Mouse (Mus musculus) heart, embryonic 13.5 days (tissue): ENCODE data around the gene Mrps24. TPM values are rescaled to one million over a fixed set of nuclear protein-coding genes. Genes with fewer than 3 reads are reported as not detected.

Source experiments
- ATAC-seq: fragments of 200-750 bp; cut with Nextera tagmentation; 2 replicates; pipeline ENCODE4 v1.8.0; 2017; ENCODE audit warnings: moderate TSS enrichment; ENCODE audit not compliant: insufficient number of reproducible peaks, low FRiP score, low TSS enrichment; ENCODE audit errors: extremely low read depth
- H3K27ac ChIP-seq: fragments of 300-500 bp; sonication (generic); replicated peaks from 2 replicates; pipeline ENCODE4 v1.5.1; 2015; ENCODE audit warnings: moderate library complexity, mild to moderate bottlenecking, inconsistent platforms
- H3K27me3 ChIP-seq: fragments of 300-500 bp; sonication (generic); replicated peaks from 2 replicates; pipeline ENCODE4 v1.6.1; 2015; ENCODE audit warnings: mild to moderate bottlenecking, inconsistent platforms
- H3K36me3 ChIP-seq: fragments of 300-500 bp; sonication (generic); 2 replicates; pipeline ENCODE4 v1.6.1; 2015; ENCODE audit warnings: mild to moderate bottlenecking, inconsistent platforms
- H3K4me1 ChIP-seq: fragments of 300-500 bp; sonication (generic); 2 replicates; pipeline ENCODE4 v1.6.1; 2015; ENCODE audit warnings: inconsistent platforms
- H3K4me2 ChIP-seq: fragments of 300-500 bp; sonication (generic); 2 replicates; pipeline ENCODE4 v1.6.1; 2015; ENCODE audit warnings: inconsistent platforms, mild to moderate bottlenecking, moderate library complexity
- H3K4me3 ChIP-seq: fragments of 300-500 bp; sonication (generic); 2 replicates; pipeline ENCODE4 v1.5.1; 2015; ENCODE audit warnings: moderate library complexity, mild to moderate bottlenecking, inconsistent platforms
- H3K9ac ChIP-seq: fragments of 300-500 bp; sonication (generic); 2 replicates; pipeline ENCODE4 v1.6.1; 2015; ENCODE audit warnings: inconsistent platforms, mild to moderate bottlenecking, moderate library complexity
- H3K9me3 ChIP-seq: fragments of 300-500 bp; sonication (generic); 2 replicates; pipeline ENCODE4 v1.6.1; 2016; ENCODE audit warnings: inconsistent platforms
- WGBS: fragments of 180-500 bp; shearing (Covaris S2); methylation state at CpG from one replicate; pipeline ENCODE4 v1.1.7; 2015; ENCODE audit warnings: mixed read lengths; 5-methylcytosine and 5-hydroxymethylcytosine counted together
- polyA plus RNA-seq: library from polyadenylated mRNA; unstranded; fragments of >200 nt; fragmentation: Nextera tagmentation; extraction: Ambion mirVana; gene quantifications from 2 replicates; pipeline ENCODE4 v1.2.1, GENCODE M21; 2015

Gene Mrps24
- polyA plus RNA-seq, 1 experiment from 2014 or later: 175 TPM

- Histone ChIP-seq H3K9ac (no peak overlapping the region), H3K4me2 (no peak overlapping the region), H3K4me1 (peaks cover 75% of the 10 kb centered on the region), H3K27me3 (no peaks in the 10 kb centered on the region), H3K9me3 (no peaks in the 10 kb centered on the region), H3K27ac (no peak overlapping the region), H3K36me3 (peaks cover 4% of the 10 kb centered on the region; the same call in 1 of the 2 replicates), H3K4me3 (no peak overlapping the region)
- 48% methylated on average over 5 of the region's 5 CpGs for WGBS
- no peak for ATAC-seq
These were observed 21.7 kb upstream of the Mrps24 start for GRCm38 (mm10) chr11:5737137-5737536.

GRCm38 (mm10) chr11:5734323-5734722, 18.8 kb upstream of the Mrps24 start:
- ATAC-seq: no peak
- WGBS: 84% methylated on average over 4 of the region's 4 CpGs

GRCm38 (mm10) chr11:5732401-5732800, 16.9 kb upstream of the Mrps24 start:
- Histone ChIP-seq H3K36me3 (peaks cover 9% of the 10 kb centered on the region; the same call in 1 of the 2 replicates), H3K9ac (0 out of 2 replicates have a peak overlapping the region, but pooled peaks have one; percentile 24), H3K4me2 (no peak overlapping the region), H3K27me3 (no peaks in the 10 kb centered on the region), H3K4me3 (no peak overlapping the region), H3K27ac (no peak overlapping the region), H3K9me3 (no peaks in the 10 kb centered on the region), H3K4me1 (peaks cover 59% of the 10 kb centered on the region)
- ATAC-seq: no peak
- 64% methylated on average over 5 of the region's 5 CpGs for WGBS

More at GRCm38 (mm10) chr11:5734323-5734722, 18.8 kb upstream of the Mrps24 start:
- Histone ChIP-seq H3K4me2 (no peak overlapping the region), H3K9ac (no peak overlapping the region), H3K4me3 (no peak overlapping the region), H3K27me3 (no peaks in the 10 kb centered on the region), H3K4me1 (peaks cover 60% of the 10 kb centered on the region), H3K36me3 (peaks cover 9% of the 10 kb centered on the region; the same call in 1 of the 2 replicates), H3K9me3 (no peaks in the 10 kb centered on the region), H3K27ac (0 out of 2 replicates have a peak overlapping the region, but pooled peaks have one; percentile 4)

GRCm38 (mm10) chr11:5729582-5729981, 14.1 kb upstream of the Mrps24 start:
- peaks cover 13% of the 10 kb centered on the region for H3K36me3 ChIP-seq
- H3K9ac ChIP-seq: no peak overlapping the region
- H3K27me3 ChIP-seq: no peaks in the 10 kb centered on the region
- no peak overlapping the region for H3K27ac ChIP-seq
- peaks cover 44% of the 10 kb centered on the region for H3K4me1 ChIP-seq
- WGBS: 84% methylated on average over 9 of the region's 9 CpGs
- H3K4me2 ChIP-seq: no peak overlapping the region
- no peak for ATAC-seq
- H3K4me3 ChIP-seq: no peak overlapping the region
- no peaks in the 10 kb centered on the region for H3K9me3 ChIP-seq

DNA sequence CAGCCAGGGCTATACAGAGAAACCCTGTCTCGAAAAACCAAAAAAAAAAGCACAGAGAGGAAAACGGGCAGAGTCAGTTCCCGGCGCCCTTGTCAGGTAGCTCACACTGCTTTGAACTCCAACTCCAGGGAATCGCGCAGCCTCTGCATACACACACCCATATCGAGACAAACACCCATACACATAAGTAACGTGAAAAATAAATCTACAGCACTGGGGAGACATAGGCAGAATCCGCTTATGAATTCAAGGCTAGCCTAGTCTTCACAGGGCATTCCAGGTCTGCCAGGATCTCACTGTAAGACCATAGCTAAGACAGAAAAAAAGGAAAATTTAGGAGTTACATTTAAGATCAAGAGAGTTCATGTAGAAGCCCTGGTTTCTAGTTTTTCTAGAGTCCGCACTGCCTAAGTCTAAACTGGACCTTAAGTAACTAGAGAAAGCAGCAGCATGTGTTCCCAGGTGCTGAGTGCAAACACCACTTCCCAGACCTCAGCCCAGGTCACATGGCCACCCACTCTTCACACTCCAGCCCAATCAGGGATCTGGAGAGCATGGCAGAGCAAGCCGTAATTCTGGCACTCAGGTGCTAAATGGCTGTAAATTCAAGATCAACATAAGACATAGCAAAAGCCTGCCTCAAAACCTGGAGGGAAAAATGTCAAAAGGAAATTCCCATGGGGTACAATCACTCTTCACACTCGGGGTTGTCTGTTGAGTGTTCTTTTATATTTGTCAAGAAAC, 3.3 kb upstream of the Mrps24 start:
- Histone ChIP-seq H3K4me1 (no peaks in the 10 kb centered on the region), H3K4me3 (no peak overlapping the region), H3K27me3 (no peaks in the 10 kb centered on the region), H3K27ac (no peak overlapping the region), H3K9me3 (no peaks in the 10 kb centered on the region), H3K36me3 (peaks cover 85% of the 10 kb centered on the region), H3K9ac (no peak overlapping the region), H3K4me2 (no peak overlapping the region)
- 86% methylated on average over 12 of the region's 12 CpGs for WGBS
- no peak for ATAC-seq

DNA sequence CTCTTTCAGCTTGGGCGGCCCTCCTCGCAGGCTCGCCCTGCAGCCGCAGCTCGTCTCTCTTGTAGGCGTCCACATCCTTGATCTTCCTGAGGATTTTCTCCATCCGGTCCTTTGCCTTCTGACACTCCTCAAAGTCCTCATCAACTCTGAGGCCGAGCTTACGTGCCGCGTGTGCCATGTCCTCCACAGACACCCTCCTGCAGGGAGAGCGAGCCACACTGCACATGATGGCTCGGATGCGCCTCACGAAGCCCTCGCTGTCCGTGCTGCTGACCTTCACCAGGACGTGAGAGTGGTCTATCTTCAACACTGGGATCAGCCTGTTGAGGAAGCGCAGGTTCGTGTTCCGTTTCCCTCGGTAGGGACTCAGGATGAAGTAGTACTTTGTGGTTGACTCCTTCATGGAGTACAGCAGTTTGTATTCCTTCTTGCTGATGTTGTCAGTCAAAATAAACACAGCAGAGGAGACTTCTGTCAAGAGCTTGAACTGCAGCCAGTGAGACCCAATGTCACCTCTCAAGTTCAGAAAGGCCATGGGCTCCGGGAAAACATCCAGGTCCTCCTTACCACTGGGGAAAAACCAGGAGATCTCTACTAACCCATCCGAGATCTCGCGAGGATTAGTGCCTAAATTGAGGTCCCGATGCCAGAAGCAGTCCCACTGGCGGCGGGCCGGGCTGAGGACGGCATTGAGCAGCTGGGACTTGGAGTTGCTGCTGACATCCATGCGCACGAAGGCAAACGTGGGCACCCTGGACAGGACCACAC, 1.6 kb upstream of the Mrps24 start:
- no peak for ATAC-seq
- H3K9ac ChIP-seq: no peak overlapping the region
- WGBS: 88% methylated on average over 34 of the region's 34 CpGs
- no peaks in the 10 kb centered on the region for H3K9me3 ChIP-seq
- peaks cover 73% of the 10 kb centered on the region for H3K36me3 ChIP-seq
- H3K4me1 ChIP-seq: no peaks in the 10 kb centered on the region
- H3K4me3 ChIP-seq: no peak overlapping the region
- H3K27ac ChIP-seq: no peak overlapping the region
- H3K27me3 ChIP-seq: no peaks in the 10 kb centered on the region
- H3K4me2 ChIP-seq: no peak overlapping the region

- no peaks in the 10 kb centered on the region for H3K9me3 ChIP-seq
- no peak overlapping the region for H3K4me2 ChIP-seq
- peaks cover 67% of the 10 kb centered on the region for H3K36me3 ChIP-seq
- no peaks in the 10 kb centered on the region for H3K27me3 ChIP-seq
- 80% methylated on average over 11 of the region's 11 CpGs for WGBS
- H3K9ac ChIP-seq: no peak overlapping the region
- ATAC-seq: no peak
- H3K4me3 ChIP-seq: no peak overlapping the region
- H3K27ac ChIP-seq: no peak overlapping the region
- no peaks in the 10 kb centered on the region for H3K4me1 ChIP-seq
These were observed 766 bp upstream of the Mrps24 start for GRCm38 (mm10) chr11:5716246-5716645.

DNA sequence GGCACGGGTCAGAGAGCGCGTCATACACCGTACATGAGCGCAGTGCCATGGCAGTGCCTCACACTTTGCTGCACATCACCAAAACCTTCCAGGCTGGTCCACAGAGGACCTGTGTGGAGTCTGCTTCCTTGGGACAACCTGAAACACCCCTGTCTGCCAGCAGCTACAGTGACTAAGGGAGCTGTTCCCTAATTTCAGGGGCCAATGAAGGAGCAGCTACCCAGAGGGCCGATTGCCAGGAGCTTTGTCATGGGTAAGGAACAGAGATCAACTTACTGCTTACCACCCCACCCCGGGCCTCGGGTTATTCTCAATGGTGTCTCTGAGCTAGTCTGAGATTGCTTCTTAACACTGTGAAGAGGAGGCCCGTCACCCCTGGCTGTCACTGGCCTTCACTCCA, 301 bp downstream of the Mrps24 start:
- no peak for ATAC-seq
- Histone ChIP-seq H3K9ac (no peak overlapping the region), H3K27me3 (no peaks in the 10 kb centered on the region), H3K27ac (no peak overlapping the region), H3K4me2 (no peak overlapping the region), H3K4me3 (no peak overlapping the region), H3K36me3 (peaks cover 63% of the 10 kb centered on the region), H3K9me3 (no peaks in the 10 kb centered on the region), H3K4me1 (peaks cover 3% of the 10 kb centered on the region; the same call in 1 of the 2 replicates)
- WGBS: 81% methylated on average over 9 of the region's 9 CpGs

GRCm38 (mm10) chr11:5707530-5708353, 7.7 kb downstream of the Mrps24 start:
- peak; percentile 92 for ATAC-seq
- Histone ChIP-seq H3K4me2 (peak overlapping the region; percentile 95), H3K4me3 (peak overlapping the region; percentile 90), H3K27ac (peak overlapping the region; percentile 74), H3K36me3 (peaks cover 24% of the 10 kb centered on the region), H3K4me1 (peaks cover 25% of the 10 kb centered on the region), H3K27me3 (no peaks in the 10 kb centered on the region), H3K9ac (peak overlapping the region; percentile 97), H3K9me3 (no peaks in the 10 kb centered on the region)
- 14% methylated on average over 49 of the region's 50 CpGs for WGBS

- peaks cover 30% of the 10 kb centered on the region for H3K4me1 ChIP-seq
- H3K9me3 ChIP-seq: no peaks in the 10 kb centered on the region
- ATAC-seq: no peak
- WGBS: under 1% methylated on average over 43 of the region's 43 CpGs
- H3K4me2 ChIP-seq: peak overlapping the region; percentile 95
- H3K9ac ChIP-seq: peak overlapping the region; percentile 97
- no peaks in the 10 kb centered on the region for H3K27me3 ChIP-seq
- peak overlapping the region; percentile 90 for H3K4me3 ChIP-seq
- peaks cover 26% of the 10 kb centered on the region for H3K36me3 ChIP-seq
- peak overlapping the region; percentile 74 for H3K27ac ChIP-seq
These were observed 8.5 kb downstream of the Mrps24 start for GRCm38 (mm10) chr11:5706874-5707529.
